Mouse (Mus musculus) cortical plate, adult 2 months (tissue): Measurements from ENCODE around the gene Lrrc4b.
A peak's percentile ranks its signal among the peaks of the same experiment; 100 is the strongest.

Experiments used
- CTCF ChIP-seq: fragments of 200-500 bp; IDR thresholded peaks from 2 replicates; pipeline ENCODE4 v1.5.1; 2011; ENCODE audit warnings: mild to moderate bottlenecking, control low read depth, low read length; ENCODE audit not compliant: insufficient read depth; ENCODE audit errors: extremely low read depth
- POLR2A ChIP-seq: fragments of 200-500 bp; IDR thresholded peaks from 2 replicates; pipeline ENCODE4 v1.6.1; 2011; ENCODE audit warnings: mild to moderate bottlenecking, low read length, control low read depth; ENCODE audit not compliant: insufficient read depth; ENCODE audit errors: extremely low read depth

GRCm38 (mm10) chr7:44474419-44474818, 45.6 kb downstream of the Lrrc4b start:
- peak; percentile 31; the same call in 1 of the 2 replicates for TF ChIP-seq POLR2A
- no peak for TF ChIP-seq CTCF
